Mouse (Mus musculus) limb, embryonic 10.5 days (tissue): ENCODE measurements at regions not wholly inside any gene's neighbourhood (a gene's known extent, or its start where the extent isn't known, plus 50 kb on each side); places are given as distances from the start of the nearest gene placed in this dataset.

Experiments used
- DNase-seq: peaks from one replicate; pipeline ENCODE4 v3.0.0-alpha.2; 2017; ENCODE audit warnings: low spot score
- H3K27ac ChIP-seq: fragments of 300-500 bp; sonication (generic); 2 replicates; pipeline ENCODE4 v1.5.1; 2016; ENCODE audit warnings: mild to moderate bottlenecking
- H3K27me3 ChIP-seq: fragments of 300-500 bp; sonication (generic); 2 replicates; pipeline ENCODE4 v1.6.1; 2016; ENCODE audit warnings: low read depth, mild to moderate bottlenecking; ENCODE audit not compliant: poor library complexity, severe bottlenecking
- H3K36me3 ChIP-seq: fragments of 300-500 bp; sonication (generic); 2 replicates; pipeline ENCODE4 v1.6.1; 2016; ENCODE audit warnings: mild to moderate bottlenecking, moderate library complexity
- H3K4me1 ChIP-seq: fragments of 300-500 bp; sonication (generic); 2 replicates; pipeline ENCODE4 v1.6.1; 2016
- H3K4me3 ChIP-seq: fragments of 300-500 bp; sonication (generic); 2 replicates; pipeline ENCODE4 v1.5.1; 2016; ENCODE audit warnings: mild to moderate bottlenecking, moderate library complexity
- H3K9me3 ChIP-seq: fragments of 300-500 bp; sonication (generic); replicated peaks from 2 replicates; pipeline ENCODE4 v1.6.1; 2016; ENCODE audit warnings: mild to moderate bottlenecking
- WGBS: fragments of 180-500 bp; shearing (Covaris S2); methylation state at CpG from one replicate; pipeline ENCODE4 v1.1.7; 2016; 5-methylcytosine and 5-hydroxymethylcytosine counted together

DNA sequence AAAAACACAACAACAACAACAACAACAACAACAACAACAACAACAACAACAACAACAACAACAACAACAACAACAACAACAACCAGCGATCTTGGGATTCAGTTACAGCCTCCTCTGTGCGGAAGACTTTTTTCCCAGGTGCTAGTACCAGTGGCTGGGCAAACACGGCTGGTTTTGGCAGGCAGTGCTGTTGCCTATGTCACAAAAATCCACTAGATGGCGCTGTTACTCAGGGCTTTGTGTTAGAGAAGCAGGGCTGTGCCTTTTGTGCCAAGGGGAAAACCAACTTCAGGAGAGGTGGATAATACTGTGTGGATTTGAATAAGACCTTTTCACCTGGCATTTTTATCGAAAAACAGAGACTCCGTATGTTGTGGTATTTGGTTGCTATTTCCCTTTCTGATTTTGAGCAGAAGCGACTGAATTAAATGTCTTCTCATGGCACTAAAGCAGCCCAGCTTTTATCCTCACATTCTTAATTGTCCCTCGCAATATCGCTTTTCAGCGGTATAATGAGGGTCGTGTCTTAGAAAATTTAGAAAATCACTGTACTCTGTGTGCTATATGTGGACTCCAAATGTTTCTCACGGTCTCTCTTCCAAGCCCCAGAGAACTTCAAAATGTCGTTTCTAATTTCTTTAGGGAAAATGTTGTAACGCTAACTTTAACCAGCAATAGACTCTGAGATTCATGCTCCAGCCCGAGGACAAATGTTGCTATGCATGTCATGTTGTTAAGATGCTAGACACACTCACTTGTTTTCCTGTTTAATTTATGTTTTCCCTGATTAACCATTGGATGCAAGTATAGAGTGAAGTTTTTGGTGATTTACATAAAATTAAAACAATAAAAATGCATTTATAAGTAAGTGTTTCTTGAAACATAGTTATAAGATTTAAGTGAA is 251.0 kb upstream of the Ccdc54 start:
- peaks cover 5% of the 10 kb centered on the region for H3K4me1 ChIP-seq
- 57% methylated on average over 15 of the region's 15 CpGs for WGBS
- no peaks in the 10 kb centered on the region for H3K36me3 ChIP-seq
- H3K9me3 ChIP-seq = no peaks in the 10 kb centered on the region
- H3K4me3 ChIP-seq = no peak overlapping the region
- no peak overlapping the region for H3K27ac ChIP-seq
- peak; percentile 78 for DNase-seq
- no peaks in the 10 kb centered on the region for H3K27me3 ChIP-seq

DNA sequence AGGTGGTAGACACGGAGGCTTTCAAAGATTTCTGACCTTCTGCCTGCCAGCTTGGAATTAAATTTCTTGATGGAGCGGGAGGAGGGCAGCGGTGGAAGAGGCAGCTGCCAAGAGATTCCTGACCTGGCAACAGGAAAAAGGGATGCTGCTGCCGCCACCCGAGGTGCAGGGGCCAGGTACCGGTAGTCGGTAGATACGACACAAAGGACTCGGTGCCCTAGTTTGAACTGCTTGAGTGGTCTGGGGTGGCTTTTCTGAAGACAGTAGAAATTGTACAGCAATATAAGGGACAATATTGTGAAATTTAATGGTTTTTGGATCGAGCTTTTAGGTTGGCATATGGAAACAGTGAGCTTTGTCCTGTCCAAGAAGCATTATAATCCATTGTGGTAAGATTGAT is 250.3 kb upstream of the Ccdc54 start:
- WGBS = 74% methylated on average over 10 of the region's 10 CpGs
- no peak overlapping the region for H3K27ac ChIP-seq
- H3K4me3 ChIP-seq = no peak overlapping the region
- DNase-seq = no peak
- no peaks in the 10 kb centered on the region for H3K27me3 ChIP-seq
- H3K4me1 ChIP-seq = peaks cover 5% of the 10 kb centered on the region; the same call in 1 of the 2 replicates
- no peaks in the 10 kb centered on the region for H3K9me3 ChIP-seq
- no peaks in the 10 kb centered on the region for H3K36me3 ChIP-seq

- 88% methylated on average over 9 of the region's 9 CpGs for WGBS
These were observed 248.7 kb upstream of the Ccdc54 start for GRCm38 (mm10) chr16:50839665-50840064.

DNA sequence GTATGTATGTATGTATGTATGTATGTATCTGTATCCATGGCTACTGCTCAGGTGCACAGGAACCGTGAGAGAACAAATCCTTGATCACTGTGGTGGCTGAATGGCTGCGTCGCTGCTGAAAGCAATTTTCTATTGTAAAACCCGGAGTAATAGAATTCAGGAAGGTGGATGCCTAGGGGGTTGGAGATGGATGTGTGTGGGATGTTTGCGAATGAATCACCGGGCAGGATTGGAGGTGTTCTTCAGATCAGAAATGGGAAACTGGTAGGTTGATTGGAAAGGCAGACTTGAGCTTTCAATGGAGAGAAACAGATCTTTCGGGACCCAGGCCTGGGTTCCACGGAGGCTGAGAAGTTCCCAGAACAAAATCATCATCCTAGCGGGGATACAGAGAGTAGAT is 246.5 kb upstream of the Ccdc54 start:
- Histone ChIP-seq H3K27me3 (no peaks in the 10 kb centered on the region), H3K4me1 (no peaks in the 10 kb centered on the region), H3K36me3 (no peaks in the 10 kb centered on the region), H3K4me3 (no peak overlapping the region), H3K9me3 (no peaks in the 10 kb centered on the region), H3K27ac (no peak overlapping the region)
- 88% methylated on average over 9 of the region's 9 CpGs for WGBS
- no peak for DNase-seq

More at GRCm38 (mm10) chr16:50839665-50840064, 248.7 kb upstream of the Ccdc54 start:
- no peak for DNase-seq
- Histone ChIP-seq H3K9me3 (no peaks in the 10 kb centered on the region), H3K4me3 (no peak overlapping the region), H3K4me1 (peaks cover 5% of the 10 kb centered on the region; the same call in 1 of the 2 replicates), H3K27ac (no peak overlapping the region), H3K27me3 (no peaks in the 10 kb centered on the region), H3K36me3 (no peaks in the 10 kb centered on the region)

GRCm38 (mm10) chr16:50836457-50836856 is 245.5 kb upstream of the Ccdc54 start:
- 73% methylated on average over 4 of the region's 4 CpGs for WGBS
- Histone ChIP-seq H3K4me3 (no peak overlapping the region), H3K27me3 (no peaks in the 10 kb centered on the region), H3K36me3 (no peaks in the 10 kb centered on the region), H3K27ac (no peak overlapping the region), H3K4me1 (no peaks in the 10 kb centered on the region), H3K9me3 (no peaks in the 10 kb centered on the region)
- DNase-seq = no peak

DNA sequence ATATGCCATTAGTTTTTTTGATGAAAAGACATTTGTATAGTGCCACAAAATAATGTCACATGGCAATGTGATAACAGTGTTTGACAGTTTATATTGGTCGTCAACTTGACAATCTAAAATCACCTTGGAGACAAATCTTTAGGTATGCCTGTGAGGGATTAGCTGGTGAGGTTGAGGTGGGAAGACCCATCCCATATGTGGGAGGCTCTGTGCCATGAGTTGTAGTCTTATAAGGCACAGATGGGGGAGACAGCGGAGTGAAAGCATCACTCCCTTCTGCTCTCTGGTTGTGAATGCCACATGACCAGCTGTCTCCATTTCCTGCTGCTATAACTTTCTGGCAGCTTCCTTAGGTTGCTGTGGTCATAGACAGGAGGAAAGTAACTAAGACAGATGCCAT is 242.4 kb upstream of the Ccdc54 start:
- no peak for DNase-seq
- Histone ChIP-seq H3K27me3 (no peaks in the 10 kb centered on the region), H3K27ac (no peak overlapping the region), H3K4me1 (no peaks in the 10 kb centered on the region), H3K4me3 (no peak overlapping the region), H3K9me3 (no peaks in the 10 kb centered on the region), H3K36me3 (no peaks in the 10 kb centered on the region)
- 90% methylated on average over 2 of the region's 2 CpGs for WGBS

- no peaks in the 10 kb centered on the region for H3K36me3 ChIP-seq
- no peak for DNase-seq
- no peaks in the 10 kb centered on the region for H3K4me1 ChIP-seq
- no peaks in the 10 kb centered on the region for H3K27me3 ChIP-seq
- no peaks in the 10 kb centered on the region for H3K9me3 ChIP-seq
- no peak overlapping the region for H3K4me3 ChIP-seq
- H3K27ac ChIP-seq = no peak overlapping the region
- WGBS = 75% methylated on average over 7 of the region's 7 CpGs
These were observed 231.4 kb upstream of the Ccdc54 start for GRCm38 (mm10) chr16:50822352-50822751.

DNA sequence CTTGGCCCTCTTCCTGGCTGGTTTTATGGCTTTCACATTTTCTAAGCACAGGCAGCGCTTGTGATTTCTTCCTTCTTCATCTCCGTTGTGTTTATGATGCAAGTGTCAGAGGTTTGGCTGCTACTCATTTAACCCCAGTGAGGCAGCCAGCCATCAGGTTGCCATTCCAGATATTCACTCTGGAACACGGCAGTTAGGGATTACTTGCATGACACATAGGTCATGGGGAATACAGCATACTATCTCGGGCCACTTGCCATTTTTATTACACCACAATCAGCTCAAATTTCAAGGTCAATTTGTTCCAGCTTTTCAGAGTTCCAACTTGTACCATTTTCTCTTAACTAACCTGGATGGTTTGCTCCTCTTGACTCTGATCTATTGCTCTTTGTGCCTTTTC is 223.7 kb upstream of the Ccdc54 start:
- Histone ChIP-seq H3K27ac (no peak overlapping the region), H3K4me3 (no peak overlapping the region), H3K36me3 (no peaks in the 10 kb centered on the region), H3K4me1 (peaks cover 27% of the 10 kb centered on the region), H3K9me3 (no peaks in the 10 kb centered on the region), H3K27me3 (no peaks in the 10 kb centered on the region)
- whole genome bisulfite sequencing = 23% methylated on average over 4 of the region's 4 CpGs
- DNase-seq = no peak

GRCm38 (mm10) chr16:50799145-50799794 is 208.3 kb upstream of the Ccdc54 start:
- peak; percentile 74 for DNase-seq
- WGBS = 55% methylated on average over 10 of the region's 10 CpGs

GRCm38 (mm10) chr16:50798095-50798494 is 207.1 kb upstream of the Ccdc54 start:
- peaks cover 25% of the 10 kb centered on the region for H3K4me1 ChIP-seq
- no peak overlapping the region for H3K4me3 ChIP-seq
- 81% methylated on average over 6 of the region's 6 CpGs for WGBS
- H3K9me3 ChIP-seq = no peaks in the 10 kb centered on the region
- no peaks in the 10 kb centered on the region for H3K36me3 ChIP-seq
- no peaks in the 10 kb centered on the region for H3K27me3 ChIP-seq
- DNase-seq = no peak
- no peak overlapping the region for H3K27ac ChIP-seq

More at GRCm38 (mm10) chr16:50799145-50799794, 208.3 kb upstream of the Ccdc54 start:
- Histone ChIP-seq H3K4me3 (no peak overlapping the region), H3K4me1 (peaks cover 23% of the 10 kb centered on the region), H3K27me3 (no peaks in the 10 kb centered on the region), H3K36me3 (no peaks in the 10 kb centered on the region), H3K9me3 (no peaks in the 10 kb centered on the region), H3K27ac (no peak overlapping the region)

DNA sequence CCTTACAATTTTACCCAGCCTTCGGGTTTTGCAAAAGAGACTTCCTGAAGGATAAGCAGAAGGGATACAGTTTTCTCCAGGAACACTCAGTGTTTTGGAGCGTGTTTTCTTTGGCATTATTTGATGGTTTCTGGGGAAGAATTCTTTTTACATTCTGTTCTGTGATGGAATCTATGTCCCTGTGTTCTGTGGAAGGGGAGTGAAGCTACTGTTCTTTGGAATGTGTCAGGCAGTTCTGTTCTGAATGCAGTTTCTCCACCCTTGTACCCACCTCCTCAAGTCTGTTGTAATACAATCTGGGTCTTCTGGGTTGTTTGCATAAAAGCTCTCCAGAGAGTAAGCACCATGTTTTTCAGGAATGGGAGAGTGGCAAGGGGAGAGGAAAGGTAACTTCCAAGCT is 202.0 kb upstream of the Ccdc54 start:
- 85% methylated on average over 2 of the region's 2 CpGs for WGBS
- DNase-seq = no peak
- H3K27ac ChIP-seq = no peak overlapping the region

GRCm38 (mm10) chr16:50792506-50792905 is 201.6 kb upstream of the Ccdc54 start:
- Histone ChIP-seq H3K9me3 (no peaks in the 10 kb centered on the region), H3K27me3 (no peaks in the 10 kb centered on the region), H3K36me3 (no peaks in the 10 kb centered on the region), H3K27ac (no peak overlapping the region), H3K4me3 (no peak overlapping the region), H3K4me1 (peaks cover 19% of the 10 kb centered on the region)
- 75% methylated on average over 2 of the region's 2 CpGs for WGBS
- no peak for DNase-seq

More for the DNA sequence above, 202.0 kb upstream of the Ccdc54 start:
- Histone ChIP-seq H3K4me1 (peaks cover 19% of the 10 kb centered on the region), H3K36me3 (no peaks in the 10 kb centered on the region), H3K27me3 (no peaks in the 10 kb centered on the region), H3K9me3 (no peaks in the 10 kb centered on the region), H3K4me3 (no peak overlapping the region)

GRCm38 (mm10) chr16:50788702-50789101 is 197.7 kb upstream of the Ccdc54 start:
- Histone ChIP-seq H3K4me3 (no peak overlapping the region), H3K9me3 (no peaks in the 10 kb centered on the region), H3K4me1 (no peaks in the 10 kb centered on the region; the same call in 1 of the 2 replicates), H3K27ac (no peak overlapping the region), H3K36me3 (no peaks in the 10 kb centered on the region), H3K27me3 (no peaks in the 10 kb centered on the region)
- 93% methylated on average over 4 of the region's 4 CpGs for WGBS
- no peak for DNase-seq
